Mouse (Mus musculus): Measurements from ENCODE around the gene Ang. TPM values are rescaled to one million over a fixed set of nuclear protein-coding genes. Genes with fewer than 3 reads are reported as not detected.

Ang gene
- polyA plus RNA-seq, 1 experiment from 2014 or later, result 85.3 TPM

DNA sequence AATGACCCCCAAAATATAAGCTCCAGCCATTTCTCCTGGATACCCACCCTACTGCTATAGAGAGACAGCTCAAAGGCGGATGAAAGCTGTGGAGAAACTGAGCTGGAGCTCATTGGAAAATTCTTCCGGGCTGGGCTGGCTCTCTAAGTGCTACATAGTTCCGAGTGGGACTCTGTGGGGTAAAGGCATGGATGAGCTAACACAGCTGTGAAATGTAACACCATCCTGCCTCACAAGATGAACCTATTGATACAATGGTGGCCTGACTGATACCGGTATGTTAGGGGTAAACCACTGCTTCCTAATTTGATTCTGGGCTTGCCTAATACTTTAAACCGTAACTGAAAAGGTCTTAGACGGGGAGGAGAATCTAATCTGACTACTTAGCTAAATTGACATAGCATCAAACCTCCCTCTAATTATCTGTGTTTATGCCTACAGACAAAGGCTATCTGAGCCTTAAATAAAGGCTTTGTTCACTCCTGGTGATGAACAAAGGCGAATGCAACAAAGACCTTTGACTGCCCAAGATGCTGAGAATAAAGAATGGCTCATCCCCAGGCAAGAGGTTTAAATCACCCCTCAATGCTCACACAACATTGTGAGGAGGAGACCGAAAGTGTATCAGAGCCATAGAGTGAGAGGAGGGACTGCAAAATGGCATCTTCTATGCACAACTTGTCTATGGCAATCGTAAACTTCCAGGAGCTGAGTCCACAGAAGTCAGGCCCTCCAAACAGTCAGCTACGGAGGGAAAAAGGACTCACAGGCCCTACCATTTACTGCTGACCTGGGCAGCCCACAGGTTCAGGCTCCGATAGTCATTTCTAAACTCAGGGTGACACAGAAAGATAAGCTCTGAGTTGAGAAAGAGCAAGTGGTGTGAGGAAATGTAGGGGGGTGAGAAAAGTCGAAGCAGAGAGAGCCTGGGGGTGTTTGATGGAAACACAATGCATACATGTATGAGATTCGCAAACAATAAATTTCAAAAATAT is 36.4 kb upstream of the Ang start:
- TF ChIP-seq CTCF (IDR thresholded peaks at IDR 0.05; ENCODE audit: low read depth), result no peak
- no peak for TF ChIP-seq EP300 (IDR thresholded peaks at IDR 0.05; ENCODE audit: low read depth)
- no peak for ATAC-seq
- 55% methylated on average over 13 of the region's 13 CpGs for WGBS (ENCODE audit: insufficient replicate concordance)
- H3K4me1 ChIP-seq (ENCODE audit: insufficient read depth), result peaks cover 8% of the 10 kb centered on the region
- H3K27me3 ChIP-seq (ENCODE audit: insufficient read depth, low read length), result no peaks in the 10 kb centered on the region
- no peak overlapping the region for H3K4me3 ChIP-seq (ENCODE audit: low read depth, low read length)
- no peaks in the 10 kb centered on the region for H3K36me3 ChIP-seq (replicated peaks; ENCODE audit: insufficient read depth, low read length)
- no peak overlapping the region for H3K9ac ChIP-seq (replicated peaks)
- no peak overlapping the region for H3K4me2 ChIP-seq (ENCODE audit: low read depth, low read length)
- H3K27ac ChIP-seq (ENCODE audit: low read depth), result no peak overlapping the region
- no peaks in the 10 kb centered on the region for H3K9me3 ChIP-seq (ENCODE audit: low read length)
- no peak for DNase-seq

DNA sequence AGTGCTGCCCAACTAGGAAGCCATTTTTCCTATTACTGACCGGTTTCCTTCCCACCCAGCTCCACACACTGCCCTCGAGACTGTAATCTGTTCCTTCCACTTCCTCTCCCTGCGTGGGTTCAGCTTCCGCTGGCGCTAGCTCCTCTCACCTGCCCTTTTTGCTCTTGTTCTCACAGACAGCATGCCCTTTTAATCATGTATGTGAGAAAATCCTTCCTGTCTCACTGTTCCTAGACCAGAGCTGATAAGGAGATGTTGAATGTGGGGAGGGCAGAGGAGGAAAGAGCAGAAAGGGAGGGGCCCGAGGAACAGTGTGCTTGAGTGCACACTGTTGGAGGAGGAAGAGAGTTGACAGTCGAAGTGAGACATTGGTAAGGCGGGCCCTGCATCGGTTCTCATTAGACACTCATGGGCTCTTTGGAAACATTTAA is 33.5 kb upstream of the Ang start, which contains the start of gene Rnase12:
Gene Rnase12, minus strand, starts transcription at position 261 of the 431 bp plus-strand sequence.
- DNase-seq (no peak), ATAC-seq (peak; percentile 66)
- H3K36me3 ChIP-seq (replicated peaks; ENCODE audit: insufficient read depth, low read length), result no peaks in the 10 kb centered on the region
- H3K27ac ChIP-seq (ENCODE audit: low read depth), result 0 out of 2 replicates have a peak within 1 kb of the TSS, but pooled peaks have one; percentile 19
- H3K4me1 ChIP-seq (ENCODE audit: insufficient read depth), result peaks cover 10% of the 10 kb centered on the region
- H3K9ac ChIP-seq (replicated peaks), result no peak within 1 kb of the TSS
- no peak within 1 kb of the TSS; the same call in 1 of the 2 replicates for H3K4me3 ChIP-seq (ENCODE audit: low read depth, low read length)
- WGBS (ENCODE audit: insufficient replicate concordance), result 14% methylated on average over 9 of the region's 9 CpGs
- H3K4me2 ChIP-seq (ENCODE audit: low read depth, low read length), result peak within 1 kb of the TSS; percentile 43
- TF ChIP-seq CTCF (IDR thresholded peaks at IDR 0.05; ENCODE audit: low read depth) (no peak), EP300 (IDR thresholded peaks at IDR 0.05; ENCODE audit: low read depth) (peak; percentile 35; the same call in 1 of the 2 replicates)
- no peaks in the 10 kb centered on the region for H3K9me3 ChIP-seq (ENCODE audit: low read length)
- no peaks in the 10 kb centered on the region for H3K27me3 ChIP-seq (ENCODE audit: insufficient read depth, low read length)

DNA sequence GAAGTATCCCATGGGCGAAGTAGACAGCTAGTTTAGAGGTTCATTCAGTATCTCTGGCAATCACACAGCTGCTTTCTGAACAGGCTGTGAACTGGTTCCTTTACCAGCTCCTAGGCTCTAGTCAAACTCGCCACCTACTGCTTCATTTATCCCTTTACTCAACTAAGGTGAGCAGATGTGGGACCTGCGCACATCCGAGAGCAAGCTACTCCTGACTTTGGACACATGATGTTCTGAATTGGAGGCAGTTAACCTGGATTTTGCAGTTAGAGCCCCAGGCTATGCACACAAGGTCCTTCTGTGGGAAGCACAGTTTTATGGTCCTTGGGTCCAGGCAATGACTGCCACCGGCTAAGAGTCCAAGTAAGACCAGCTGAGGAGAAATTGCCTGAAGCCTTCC is 30.2 kb upstream of the Ang start:
- TF ChIP-seq CTCF (IDR thresholded peaks at IDR 0.05; ENCODE audit: low read depth) (no peak), EP300 (IDR thresholded peaks at IDR 0.05; ENCODE audit: low read depth) (no peak)
- Histone ChIP-seq H3K36me3 (replicated peaks; ENCODE audit: insufficient read depth, low read length) (no peaks in the 10 kb centered on the region), H3K27me3 (ENCODE audit: insufficient read depth, low read length) (no peaks in the 10 kb centered on the region), H3K9ac (replicated peaks) (no peak overlapping the region), H3K4me3 (ENCODE audit: low read depth, low read length) (no peak overlapping the region), H3K4me1 (ENCODE audit: insufficient read depth) (peaks cover 12% of the 10 kb centered on the region), H3K4me2 (ENCODE audit: low read depth, low read length) (no peak overlapping the region), H3K27ac (ENCODE audit: low read depth) (no peak overlapping the region), H3K9me3 (ENCODE audit: low read length) (no peaks in the 10 kb centered on the region)
- WGBS (ENCODE audit: insufficient replicate concordance), result 86% methylated on average over 5 of the region's 5 CpGs
- DNase-seq (no peak), ATAC-seq (no peak)

DNA sequence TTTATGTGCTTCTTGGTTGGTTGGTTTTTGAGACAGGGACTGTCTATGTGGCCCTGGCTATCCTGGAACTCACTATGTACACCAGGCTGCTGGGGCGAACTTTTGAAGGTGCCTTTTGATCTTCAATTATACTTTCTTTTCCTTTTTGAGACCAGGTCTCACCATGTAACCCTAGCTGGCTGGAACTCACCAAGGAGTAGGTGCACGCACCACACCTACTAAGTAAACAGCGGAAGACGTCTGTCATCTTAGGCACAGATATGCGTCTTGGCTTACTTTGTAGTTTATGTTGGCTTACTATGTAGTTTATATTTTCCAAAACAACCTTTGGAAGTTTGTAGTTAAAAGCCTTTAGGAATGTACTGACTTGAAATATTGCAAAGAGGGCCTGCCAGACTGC is 22.0 kb upstream of the Ang start:
- Histone ChIP-seq H3K4me1 (ENCODE audit: insufficient read depth) (peaks cover 6% of the 10 kb centered on the region), H3K9ac (replicated peaks) (no peak overlapping the region), H3K36me3 (replicated peaks; ENCODE audit: insufficient read depth, low read length) (no peaks in the 10 kb centered on the region), H3K27me3 (ENCODE audit: insufficient read depth, low read length) (no peaks in the 10 kb centered on the region), H3K4me2 (ENCODE audit: low read depth, low read length) (no peak overlapping the region), H3K9me3 (ENCODE audit: low read length) (no peaks in the 10 kb centered on the region), H3K4me3 (ENCODE audit: low read depth, low read length) (no peak overlapping the region), H3K27ac (ENCODE audit: low read depth) (no peak overlapping the region)
- no peak for TF ChIP-seq CTCF (IDR thresholded peaks at IDR 0.05; ENCODE audit: low read depth)
- TF ChIP-seq EP300 (IDR thresholded peaks at IDR 0.05; ENCODE audit: low read depth), result no peak
- no peak for ATAC-seq
- WGBS (ENCODE audit: insufficient replicate concordance), result 86% methylated on average over 5 of the region's 5 CpGs
- DNase-seq, result no peak

DNA sequence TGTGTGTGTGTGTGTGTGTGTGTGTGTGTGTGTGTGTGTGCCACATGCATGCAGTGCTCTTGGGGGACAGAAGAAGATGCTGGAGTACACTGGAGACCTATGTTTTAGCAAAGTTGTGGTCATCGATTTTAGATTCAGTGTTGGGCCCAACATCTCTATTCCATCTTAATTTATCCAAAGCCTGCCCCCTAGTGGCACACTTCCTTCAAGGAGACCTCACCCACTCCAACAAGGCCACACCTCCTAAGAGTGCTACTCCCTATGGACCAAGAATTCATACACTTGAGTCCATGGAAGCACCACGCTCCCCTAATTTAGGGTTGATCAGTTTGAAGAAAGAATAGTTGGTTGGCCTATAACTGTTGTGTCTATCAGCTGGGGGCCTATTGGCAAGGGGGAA is 21.3 kb upstream of the Ang start:
- H3K4me1 ChIP-seq (ENCODE audit: insufficient read depth), result peaks cover 6% of the 10 kb centered on the region

DNA sequence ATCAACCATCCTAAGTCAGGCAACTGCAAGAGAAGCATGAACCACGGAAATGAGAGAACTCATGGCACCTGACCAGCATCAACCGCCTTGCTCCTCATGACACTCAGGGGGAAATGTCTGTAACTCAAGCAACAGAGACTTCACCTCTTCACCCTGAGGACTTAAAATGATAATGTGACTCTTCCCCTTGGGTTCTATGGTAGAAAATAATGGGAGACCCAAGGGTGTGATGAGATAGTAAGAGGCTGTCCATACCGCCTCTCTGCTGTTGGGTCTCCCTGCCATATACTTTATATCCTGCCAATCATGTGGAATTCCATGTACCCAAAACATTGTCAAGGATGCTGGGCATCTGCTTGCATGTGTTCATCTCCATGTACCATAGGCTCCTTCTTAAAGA is 16.6 kb upstream of the Ang start, which contains the start of gene Olfr750:
Gene Olfr750, minus strand, starts transcription at position 101 of the 400 bp plus-strand sequence.
- ATAC-seq, result no peak
- TF ChIP-seq EP300 (IDR thresholded peaks at IDR 0.05; ENCODE audit: low read depth), result no peak
- no peak for TF ChIP-seq CTCF (IDR thresholded peaks at IDR 0.05; ENCODE audit: low read depth)

More for the DNA sequence above, 21.3 kb upstream of the Ang start:
- TF ChIP-seq CTCF (IDR thresholded peaks at IDR 0.05; ENCODE audit: low read depth) (peak; percentile 58), EP300 (IDR thresholded peaks at IDR 0.05; ENCODE audit: low read depth) (no peak)
- Histone ChIP-seq H3K9ac (replicated peaks) (no peak overlapping the region), H3K9me3 (ENCODE audit: low read length) (no peaks in the 10 kb centered on the region), H3K27ac (ENCODE audit: low read depth) (no peak overlapping the region), H3K4me2 (ENCODE audit: low read depth, low read length) (no peak overlapping the region), H3K36me3 (replicated peaks; ENCODE audit: insufficient read depth, low read length) (no peaks in the 10 kb centered on the region), H3K27me3 (ENCODE audit: insufficient read depth, low read length) (no peaks in the 10 kb centered on the region), H3K4me3 (ENCODE audit: low read depth, low read length) (no peak overlapping the region)
- DNase-seq, result peak; percentile 63
- no peak for ATAC-seq
- 77% methylated on average over 2 of the region's 2 CpGs for WGBS (ENCODE audit: insufficient replicate concordance)

More for the DNA sequence above, 16.6 kb upstream of the Ang start, which contains the start of gene Olfr750:
- H3K27ac ChIP-seq (ENCODE audit: low read depth), result no peak within 1 kb of the TSS
- no peak within 1 kb of the TSS for H3K4me3 ChIP-seq (ENCODE audit: low read depth, low read length)
- no peaks in the 10 kb centered on the region for H3K9me3 ChIP-seq (ENCODE audit: low read length)
- WGBS (ENCODE audit: insufficient replicate concordance), result 82% methylated on average over 3 of the region's 3 CpGs
- H3K9ac ChIP-seq (replicated peaks), result no peak within 1 kb of the TSS
- no peaks in the 10 kb centered on the region for H3K4me1 ChIP-seq (ENCODE audit: insufficient read depth)
- DNase-seq, result no peak
- no peak within 1 kb of the TSS for H3K4me2 ChIP-seq (ENCODE audit: low read depth, low read length)
- H3K36me3 ChIP-seq (replicated peaks; ENCODE audit: insufficient read depth, low read length), result no peaks in the 10 kb centered on the region
- H3K27me3 ChIP-seq (ENCODE audit: insufficient read depth, low read length), result no peaks in the 10 kb centered on the region

Data from liver, postnatal 0 days (tissue).